Mouse (Mus musculus) c-Kit-positive CD71-positive TER-119-negative erythroid progenitor cells, embryonic 14.5 days (primary cell): Measurements from ENCODE around the gene Rad21l.
"Not testable (repeated sequence)": the region's sequence is repeated elsewhere in the genome, so short reads cannot be mapped to it uniquely, and the experiment has no call there.

Experiments
- DNase-seq: peaks from one replicate; pipeline ENCODE4 v3.0.0-alpha.2; 2013; ENCODE audit warnings: low read depth

The Rad21l gene

DNA sequence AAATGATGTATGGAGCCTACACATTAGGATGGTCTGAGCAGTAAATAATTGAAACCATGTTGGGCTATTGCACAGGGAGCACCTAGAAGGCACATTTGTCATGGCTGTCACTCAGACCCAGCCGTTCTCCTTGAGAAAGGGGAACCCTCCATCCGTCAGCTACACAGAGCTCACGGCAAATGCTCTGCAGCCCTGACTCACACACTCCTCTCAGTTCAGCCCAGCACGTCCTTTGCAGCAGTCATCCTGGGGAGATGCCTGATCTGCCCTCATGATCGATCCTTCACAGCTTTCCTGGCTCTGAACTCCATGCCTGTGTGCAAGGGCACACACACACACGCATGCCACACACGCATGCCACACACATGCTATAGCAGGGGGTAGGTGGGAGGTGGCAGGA is 39.0 kb downstream of the Rad21l start:
- DNase-seq, result no peak

GRCm38 (mm10) chr2:151628011-151628410 is 40.3 kb downstream of the Rad21l start:
- no peak for DNase-seq

DNA sequence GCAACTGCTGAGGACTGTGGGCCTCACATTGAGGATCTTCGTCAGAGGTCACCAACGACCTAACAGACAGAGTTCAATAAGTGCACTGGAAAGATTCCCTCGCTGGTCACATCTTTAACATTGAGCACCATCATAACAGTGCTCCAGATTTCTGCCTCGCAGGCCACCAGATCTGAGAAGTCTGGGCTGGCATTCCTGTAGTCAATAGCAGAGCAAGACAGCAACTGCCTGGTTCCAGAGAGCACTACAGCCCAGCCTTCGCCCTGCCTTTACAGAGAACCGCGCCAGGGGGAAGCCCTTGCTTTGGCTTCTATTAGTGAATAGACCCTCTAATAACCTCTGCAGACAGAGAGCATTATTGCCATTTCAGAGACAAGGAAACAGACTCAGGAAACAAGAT is 42.0 kb downstream of the Rad21l start:
- no peak for DNase-seq

- no peak for DNase-seq
Measured at GRCm38 (mm10) chr2:151623776-151624175, 44.6 kb downstream of the Rad21l start.

DNA sequence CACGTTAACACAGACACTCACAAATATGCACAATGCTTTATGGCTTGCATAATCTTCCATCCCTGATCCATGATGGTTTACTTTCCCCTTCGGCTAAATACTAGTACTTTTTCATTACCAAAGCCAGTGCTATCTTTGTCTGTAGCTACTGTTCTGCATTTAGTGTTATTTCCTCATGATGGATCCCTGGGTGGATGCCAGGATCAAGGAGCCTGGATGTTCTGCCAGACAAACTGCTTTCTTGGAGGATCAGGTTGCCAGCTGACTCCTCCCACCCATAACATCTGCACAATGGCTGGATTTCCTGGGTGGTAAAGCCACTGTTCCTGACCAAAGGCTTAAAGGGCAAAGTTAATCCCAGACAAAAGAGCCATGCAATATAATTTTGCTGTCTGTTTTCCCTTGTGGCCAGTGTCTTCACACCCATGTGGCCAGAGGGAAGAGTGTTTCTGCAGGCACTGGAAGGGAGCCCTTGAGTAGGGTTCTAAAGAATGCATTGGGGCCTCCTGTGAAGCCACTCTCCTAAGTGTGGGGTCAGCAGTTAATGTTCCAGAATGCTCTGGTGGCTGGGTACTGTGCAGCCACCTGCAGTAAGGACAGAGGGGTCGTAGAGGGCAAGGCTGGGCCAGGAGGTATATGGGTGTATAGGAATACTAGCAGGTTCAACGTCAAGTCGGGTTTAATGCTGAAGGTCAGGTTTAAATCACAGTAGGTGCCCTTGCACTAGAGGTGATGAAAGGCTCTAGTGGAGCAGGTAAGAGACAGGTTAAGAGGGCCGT is 51.6 kb downstream of the Rad21l start:
- no peak for DNase-seq

DNA sequence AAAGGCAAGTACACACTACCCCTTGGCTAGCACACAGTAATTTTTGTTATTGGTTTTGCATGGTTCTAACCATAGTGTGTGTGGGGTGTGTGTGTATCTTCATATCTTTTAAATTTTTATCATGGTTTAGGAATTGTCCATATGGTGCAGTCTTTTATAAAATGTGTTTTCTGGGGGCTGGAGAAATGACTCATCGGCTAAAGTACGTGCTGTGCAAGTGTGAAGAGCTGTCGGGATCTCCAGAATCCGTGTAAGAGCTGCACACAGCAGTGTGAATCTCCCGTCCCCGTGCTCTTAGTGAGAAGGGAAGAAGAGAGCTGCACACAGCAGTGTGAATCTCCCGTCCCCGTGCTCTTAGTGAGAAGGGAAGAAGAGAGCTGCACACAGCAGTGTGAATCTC is 52.6 kb downstream of the Rad21l start:
- not testable (repeated sequence) for DNase-seq

- DNase-seq, result no peak
Measured at GRCm38 (mm10) chr2:151609974-151610373, 58.4 kb downstream of the Rad21l start.

DNA sequence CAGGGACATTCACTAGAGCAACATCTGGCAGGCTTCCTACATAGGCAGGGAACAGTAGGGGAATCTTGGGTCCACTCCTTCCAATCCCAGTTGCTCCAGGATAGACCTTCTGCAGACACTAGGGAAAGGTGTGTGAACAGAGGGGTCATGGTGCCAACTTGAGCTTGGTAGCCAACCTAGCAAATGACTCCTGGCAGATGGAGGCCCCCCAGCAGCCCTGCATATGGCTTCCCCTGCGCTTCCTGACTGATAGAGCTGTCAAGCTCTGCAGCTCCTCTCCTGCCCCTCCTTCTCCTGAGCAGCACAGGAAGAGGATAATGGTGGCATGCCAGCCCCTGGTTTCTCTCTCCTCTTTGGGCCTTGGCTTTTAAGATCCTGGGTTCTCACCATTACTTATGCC is 59.9 kb downstream of the Rad21l start:
- DNase-seq, result no peak

DNA sequence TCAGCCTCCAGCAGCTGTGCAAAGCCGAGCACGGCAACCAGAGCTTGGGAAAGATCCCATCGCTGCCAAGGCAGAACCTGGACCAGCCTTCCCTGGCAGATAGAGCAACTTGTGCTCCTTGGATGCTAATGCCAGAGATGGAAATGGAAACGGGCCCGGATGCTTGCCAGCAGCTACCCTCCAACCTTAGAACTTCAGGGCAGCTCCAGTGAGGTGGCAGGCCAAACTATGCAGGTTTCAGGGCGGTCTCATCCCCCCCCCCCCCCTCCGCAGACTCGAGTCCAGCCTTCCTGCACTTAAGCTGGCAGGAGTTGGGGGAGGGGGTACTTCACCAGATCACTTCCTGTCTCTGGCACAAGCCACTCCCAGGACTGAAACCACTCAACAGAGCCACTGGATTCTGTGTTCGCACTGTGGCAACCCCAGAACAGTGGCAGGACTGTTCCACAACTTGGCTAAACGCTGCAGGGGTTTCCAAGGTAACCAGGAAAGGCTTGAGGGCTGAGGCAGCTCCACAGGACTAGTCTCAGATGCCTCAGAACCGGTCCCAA is 62.8 kb downstream of the Rad21l start:
- no peak for DNase-seq

- no peak for DNase-seq
Measured at GRCm38 (mm10) chr2:151603630-151604029, 64.7 kb downstream of the Rad21l start.

DNA sequence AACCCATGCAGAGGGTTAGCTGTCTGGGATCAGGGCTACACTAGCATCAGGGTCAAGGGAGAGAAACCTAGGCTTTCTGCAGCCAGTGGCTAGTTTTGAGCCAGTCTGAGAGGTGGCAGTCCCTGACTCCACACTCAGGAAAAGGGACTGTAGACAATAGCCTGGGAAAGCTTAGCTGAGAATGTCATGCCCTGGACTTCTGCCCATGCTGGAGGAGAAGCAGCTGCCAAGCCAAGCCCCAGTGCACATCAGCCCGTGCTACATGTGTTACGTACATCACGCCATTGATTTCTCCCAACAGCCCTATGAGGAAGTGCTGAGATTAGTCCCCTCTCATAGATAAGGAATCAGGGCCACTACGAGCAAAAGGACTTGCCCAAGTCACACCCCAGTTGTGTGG is 66.2 kb downstream of the Rad21l start:
- no peak for DNase-seq

DNA sequence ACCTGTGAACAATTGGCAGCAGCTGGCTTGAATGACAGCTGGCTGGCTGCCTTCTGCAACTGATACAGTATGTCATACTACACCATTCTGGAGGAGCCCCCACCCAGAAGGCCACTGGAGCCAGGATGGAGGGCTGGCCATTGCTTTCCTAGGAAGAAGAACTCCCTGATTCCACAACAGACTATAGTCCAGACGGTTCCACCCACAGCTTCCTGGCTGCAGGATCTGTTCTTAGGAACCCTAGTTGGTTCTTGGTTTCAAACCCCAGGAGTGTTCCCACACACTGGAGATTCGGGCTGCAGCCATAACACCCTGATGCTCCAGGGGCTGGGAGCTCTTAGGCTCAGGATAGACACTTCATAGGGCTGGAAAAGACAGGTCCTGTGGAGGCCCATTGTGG is 70.3 kb downstream of the Rad21l start:
- no peak for DNase-seq
